Comparison of ENCODE assay signal across 9 mouse cellular contexts in genomic region chr7:6776314-6777059, GRCm38 (mm10). TPM values are rescaled to one million over a fixed set of nuclear protein-coding genes. Genes with fewer than 3 reads are reported as not detected.
DNase-seq lines count a peak whose midpoint lies in the region; ATAC-seq lines count a peak whose summit lies in the region.
"Had no signal": no experiment of that assay in that cellular context is flagged by ENCODE, and none has a peak within 500 bp of the region (broad histone marks: within the 10 kb centered on the region; RNA-seq: fewer than 3 reads in every experiment).

No protein-coding gene starts in this region.

- no peak overlapping the region for H3K27ac ChIP-seq in forebrain, embryonic 13.5 days
- no peak overlapping the region for H3K27ac ChIP-seq in forebrain, embryonic 12.5 days

- H3K27me3 ChIP-seq in forebrain, embryonic 13.5 days: no peaks in the 10 kb centered on the region
- H3K27me3 ChIP-seq in forebrain, embryonic 12.5 days: no peaks in the 10 kb centered on the region

- 88% methylated on average over 10 of the region's 10 CpGs for WGBS in forebrain, embryonic 13.5 days
- WGBS in forebrain, embryonic 12.5 days: 89% methylated on average over 10 of the region's 10 CpGs

- H3K4me1 ChIP-seq in forebrain, embryonic 13.5 days: peaks cover 10% of the 10 kb centered on the region; the same call in 1 of the 2 replicates
- H3K4me1 ChIP-seq in forebrain, embryonic 12.5 days: 0 out of 2 replicates have a peak, but pooled peaks cover 3% of the 10 kb centered on the region

- intact Hi-C loops in left cerebral cortex, postnatal 10 days (cut with DNase I): no loop called here

- ATAC-seq in forebrain, embryonic 13.5 days: 0 out of 2 replicates have a peak, but pooled peaks have one; percentile 33
- no peak for ATAC-seq in forebrain, embryonic 12.5 days (ENCODE audit: low FRiP score)
- no peak for ATAC-seq in granulocyte monocyte progenitor cell, adult 5-6 weeks (replicated peaks; ENCODE audit: poor library complexity, severe bottlenecking)

- H3K36me3 ChIP-seq in forebrain, embryonic 13.5 days (ENCODE audit: poor library complexity, severe bottlenecking): no peaks in the 10 kb centered on the region
- no peaks in the 10 kb centered on the region for H3K36me3 ChIP-seq in forebrain, embryonic 12.5 days (replicated peaks)

- peak; percentile 40 for DNase-seq in retina, postnatal 1 day
- no peak for DNase-seq in retina, embryonic 14.5 days (ENCODE audit: low spot score)
- peak; percentile 31 to 80 for DNase-seq in left cerebral cortex, postnatal 10 days (ENCODE audit: extremely low spot score in 1 of 2, low spot score in 2 of 2)
- DNase-seq in B cell, adult 2 months: no peak
- DNase-seq in ovary, postnatal 14 days (ENCODE audit: low spot score): no peak

- H3K4me3 ChIP-seq in forebrain, embryonic 13.5 days: no peak overlapping the region
- no peak overlapping the region for H3K4me3 ChIP-seq in forebrain, embryonic 12.5 days (replicated peaks)

- no peaks in the 10 kb centered on the region for H3K9me3 ChIP-seq in forebrain, embryonic 13.5 days (replicated peaks)
- no peaks in the 10 kb centered on the region for H3K9me3 ChIP-seq in forebrain, embryonic 12.5 days

- H3K4me2 ChIP-seq in forebrain, embryonic 13.5 days: no peak overlapping the region
- H3K4me2 ChIP-seq in forebrain, embryonic 12.5 days: no peak overlapping the region

- no peak overlapping the region for H3K9ac ChIP-seq in forebrain, embryonic 13.5 days
- no peak overlapping the region for H3K9ac ChIP-seq in forebrain, embryonic 12.5 days

RNA-seq across cellular contexts. Expression of gene Usp29, which starts 46.1 kb away (rescaled TPM):
- polyA plus RNA-seq in forebrain, embryonic 13.5 days (2015; fragmentation: Nextera tagmentation; extraction: Ambion mirVana): 21.8 and 23.2 TPM in 2 replicates
- polyA plus RNA-seq in forebrain, embryonic 12.5 days (2016; fragmentation: Nextera tagmentation; extraction: Ambion mirVana): 19.5 and 21.0 TPM in 2 replicates
- 10 to 100 TPM; 57.4 to 60.2 TPM for total RNA-seq in left cerebral cortex, postnatal 10 days (2021)
- total RNA-seq in granulocyte monocyte progenitor cell, adult 5-6 weeks (2014; fragmentation: Nextera tagmentation): not detected in 2 replicates
- total RNA-seq in granulocyte monocyte progenitor cell, adult 5-6 weeks (2017): not detected in 2 replicates
- polyA plus RNA-seq: liver, adult 2 months had no signal

RNA-seq across cellular contexts. Expression of gene Peg3, which starts 46.3 kb away (rescaled TPM):
- 58.7 and 69.5 TPM in 2 replicates for polyA plus RNA-seq in forebrain, embryonic 13.5 days (2015; fragmentation: Nextera tagmentation; extraction: Ambion mirVana)
- 119 and 132 TPM in 2 replicates for polyA plus RNA-seq in forebrain, embryonic 12.5 days (2016; fragmentation: Nextera tagmentation; extraction: Ambion mirVana)
- total RNA-seq in left cerebral cortex, postnatal 10 days (2021): 100 to 1,000 TPM; 170 to 180 TPM
- total RNA-seq in granulocyte monocyte progenitor cell, adult 5-6 weeks (2014; fragmentation: Nextera tagmentation): not detected in 2 replicates
- total RNA-seq in granulocyte monocyte progenitor cell, adult 5-6 weeks (2017): 0.21 TPM in 1 of 2 replicates, not detected in the other

Comparison
In these comparisons a context has a peak if more than half of its experiments do, and no peak if none do; other contexts are left out.
1. DNase-seq: peak in retina, postnatal 1 day (single experiment) and left cerebral cortex, postnatal 10 days (2 of 2); none in retina, embryonic 14.5 days (single experiment), B cell, adult 2 months (0 of 2) and ovary, postnatal 14 days (single experiment).
2. RNA of gene Usp29, which starts 46.1 kb away (total RNA-seq): 57.4 to 60.2 TPM in left cerebral cortex, postnatal 10 days; not detected in granulocyte monocyte progenitor cell, adult 5-6 weeks; every median in the first group is over 10 times any median in the second.
3. RNA of gene Peg3, which starts 46.3 kb away (total RNA-seq): 170 to 180 TPM in left cerebral cortex, postnatal 10 days; 0.21 TPM in granulocyte monocyte progenitor cell, adult 5-6 weeks; every median in the first group is over 100 times any median in the second.